ENCODE assay signal across 8 mouse cellular contexts in genomic region chr3:103280875-103281274, GRCm38 (mm10). TPM values are rescaled to one million over a fixed set of nuclear protein-coding genes. Genes with fewer than 3 reads are reported as not detected.
DNase-seq lines count a peak whose midpoint lies in the region; ATAC-seq and TF ChIP-seq lines count a peak whose summit lies in the region.

No protein-coding gene starts in this region.

- no peaks in the 10 kb centered on the region for H3K36me3 ChIP-seq in lung, embryonic 16.5 days (ENCODE audit: control insufficient read depth, insufficient read depth, low read length)
- H3K36me3 ChIP-seq in embryonic facial prominence, embryonic 14.5 days (ENCODE audit: control insufficient read depth, insufficient read depth, low read length), result 0 out of 2 replicates have a peak, but pooled peaks cover 11% of the 10 kb centered on the region
- peaks cover 12% of the 10 kb centered on the region for H3K36me3 ChIP-seq in kidney, embryonic 15.5 days
- H3K36me3 ChIP-seq in midbrain, postnatal 0 days (ENCODE audit: insufficient read depth, low read length), result no peaks in the 10 kb centered on the region

- peak overlapping the region; percentile 98 for H3K9ac ChIP-seq in lung, embryonic 16.5 days (ENCODE audit: low read length)
- H3K9ac ChIP-seq in embryonic facial prominence, embryonic 14.5 days (ENCODE audit: low read depth, low read length), result peak overlapping the region; percentile 99
- peak overlapping the region; percentile 98 for H3K9ac ChIP-seq in kidney, embryonic 15.5 days
- H3K9ac ChIP-seq in midbrain, postnatal 0 days (replicated peaks; ENCODE audit: low read length, poor library complexity, severe bottlenecking), result peak overlapping the region; percentile 97

- H3K4me1 ChIP-seq in lung, embryonic 16.5 days (replicated peaks; ENCODE audit: control insufficient read depth, insufficient read depth, low read length), result peaks cover 13% of the 10 kb centered on the region
- peaks cover 14% of the 10 kb centered on the region for H3K4me1 ChIP-seq in embryonic facial prominence, embryonic 14.5 days (ENCODE audit: control insufficient read depth, insufficient read depth, low read length)
- H3K4me1 ChIP-seq in kidney, embryonic 15.5 days, result peaks cover 15% of the 10 kb centered on the region
- peaks cover 9% of the 10 kb centered on the region; the same call in 1 of the 2 replicates for H3K4me1 ChIP-seq in midbrain, postnatal 0 days (ENCODE audit: insufficient read depth, low read length)

- no peak for ATAC-seq in lung, embryonic 16.5 days (ENCODE audit: low read depth)
- no peak for ATAC-seq in embryonic facial prominence, embryonic 14.5 days (ENCODE audit: low read depth)
- no peak for ATAC-seq in kidney, embryonic 15.5 days (replicated peaks; ENCODE audit: low FRiP score)
- ATAC-seq in midbrain, postnatal 0 days (ENCODE audit: low FRiP score), result no peak

- peak overlapping the region; percentile 100 for H3K4me3 ChIP-seq in lung, embryonic 16.5 days (ENCODE audit: low read length)
- peak overlapping the region; percentile 99 for H3K4me3 ChIP-seq in embryonic facial prominence, embryonic 14.5 days (ENCODE audit: low read depth, low read length)
- peak overlapping the region; percentile 87 for H3K4me3 ChIP-seq in kidney, embryonic 15.5 days (replicated peaks)
- peak overlapping the region; percentile 70 for H3K4me3 ChIP-seq in midbrain, postnatal 0 days (ENCODE audit: low read depth, low read length)

- H3K4me2 ChIP-seq in lung, embryonic 16.5 days (ENCODE audit: low read depth, low read length), result peak overlapping the region; percentile 72
- peak overlapping the region; percentile 78 for H3K4me2 ChIP-seq in embryonic facial prominence, embryonic 14.5 days (ENCODE audit: low read depth, low read length)
- peak overlapping the region; percentile 74 for H3K4me2 ChIP-seq in kidney, embryonic 15.5 days
- H3K4me2 ChIP-seq in midbrain, postnatal 0 days (ENCODE audit: low read depth, low read length, poor library complexity, severe bottlenecking), result peak overlapping the region; percentile 81

- no peak overlapping the region; the same call in 1 of the 2 replicates for H3K27ac ChIP-seq in lung, embryonic 16.5 days (ENCODE audit: low read length)
- H3K27ac ChIP-seq in embryonic facial prominence, embryonic 14.5 days (replicated peaks; ENCODE audit: low read depth, low read length), result peak overlapping the region; percentile 96; the same call in 1 of the 2 replicates
- H3K27ac ChIP-seq in kidney, embryonic 15.5 days, result peak overlapping the region; percentile 97; the same call in 1 of the 2 replicates
- peak overlapping the region; percentile 96 for H3K27ac ChIP-seq in midbrain, postnatal 0 days (ENCODE audit: low read depth, low read length)

- H3K27me3 ChIP-seq in lung, embryonic 16.5 days (ENCODE audit: control insufficient read depth, insufficient read depth, low read depth, low read length), result no peaks in the 10 kb centered on the region
- H3K27me3 ChIP-seq in embryonic facial prominence, embryonic 14.5 days (replicated peaks; ENCODE audit: control insufficient read depth, insufficient read depth, low read length), result no peaks in the 10 kb centered on the region
- H3K27me3 ChIP-seq in kidney, embryonic 15.5 days, result no peaks in the 10 kb centered on the region
- no peaks in the 10 kb centered on the region for H3K27me3 ChIP-seq in midbrain, postnatal 0 days (ENCODE audit: insufficient read depth, low read length)

- H3K9me3 ChIP-seq in lung, embryonic 16.5 days (ENCODE audit: control insufficient read depth, low read length), result no peaks in the 10 kb centered on the region
- no peaks in the 10 kb centered on the region for H3K9me3 ChIP-seq in embryonic facial prominence, embryonic 14.5 days (ENCODE audit: control insufficient read depth, low read length)
- no peaks in the 10 kb centered on the region for H3K9me3 ChIP-seq in kidney, embryonic 15.5 days (replicated peaks)
- no peaks in the 10 kb centered on the region for H3K9me3 ChIP-seq in midbrain, postnatal 0 days (ENCODE audit: low read length)

- TF ChIP-seq CTCF in midbrain, postnatal 0 days (IDR thresholded peaks at IDR 0.05), result no peak; the same call in 1 of the 2 replicates

- WGBS in lung, embryonic 16.5 days, result 27% methylated on average over 5 of the region's 5 CpGs
- 34% methylated on average over 5 of the region's 5 CpGs for WGBS in embryonic facial prominence, embryonic 14.5 days
- WGBS in kidney, embryonic 15.5 days, result 20% methylated on average over 5 of the region's 5 CpGs
- WGBS in midbrain, postnatal 0 days, result 30% methylated on average over 5 of the region's 5 CpGs

- no peak for DNase-seq in lung, adult 18-20 months
- no peak for DNase-seq in embryonic facial prominence, embryonic 14.5 days (ENCODE audit: low spot score)
- no peak for DNase-seq in midbrain, postnatal 0 days (ENCODE audit: low spot score)
- DNase-seq in layer of hippocampus, postnatal 10 days (ENCODE audit: low spot score in 2 of 2), result no peak
- DNase-seq in layer of hippocampus, adult 9-11 months, result no peak
- DNase-seq in c-Kit-positive CD71-positive TER-119-positive erythroid progenitor cells, embryonic 14.5 days (ENCODE audit: low spot score), result no peak

RNA-seq across cellular contexts. Expression of gene Trim33, which starts 1.8 kb away (rescaled TPM):
- polyA plus RNA-seq in lung, embryonic 16.5 days (2015; fragmentation: Nextera tagmentation; extraction: Ambion mirVana), result 19.6 and 21.3 TPM in 2 replicates
- polyA plus RNA-seq in embryonic facial prominence, embryonic 14.5 days (2014; fragmentation: Nextera tagmentation; extraction: Ambion mirVana), result 16.1 and 17.3 TPM in 2 replicates
- 26.7 and 29.7 TPM in 2 replicates for polyA plus RNA-seq in kidney, embryonic 15.5 days (2015; fragmentation: Nextera tagmentation; extraction: Ambion mirVana)
- total RNA-seq in midbrain, postnatal 0 days (2014; rRNA removed), result 55.1 and 64.3 TPM in 2 replicates
- polyA plus RNA-seq in midbrain, postnatal 0 days (2015; fragmentation: Nextera tagmentation; extraction: Ambion mirVana), result 13.2 and 20.9 TPM in 2 replicates
- 10 to 100 TPM; 54.4 to 56.4 TPM for total RNA-seq in layer of hippocampus, postnatal 10 days (2021)
